Mouse (Mus musculus): ENCODE results near the gene Asb11. TPM values are rescaled to one million over a fixed set of nuclear protein-coding genes. Genes with fewer than 3 reads are reported as not detected.

Asb11 gene
- polyA plus RNA-seq, 1 experiment from 2014 or later: 0.14 TPM

- H3K27ac ChIP-seq (ENCODE audit: low read length): no peak overlapping the region
- peaks cover 5% of the 10 kb centered on the region; the same call in 1 of the 2 replicates for H3K27me3 ChIP-seq (ENCODE audit: insufficient read depth, low read length)
- H3K9me3 ChIP-seq (ENCODE audit: low read length): no peaks in the 10 kb centered on the region
- H3K36me3 ChIP-seq (ENCODE audit: insufficient read depth, low read length): no peaks in the 10 kb centered on the region
- ATAC-seq (ENCODE audit: low FRiP score, low TSS enrichment): no peak
- no peak overlapping the region for H3K4me2 ChIP-seq (replicated peaks; ENCODE audit: low read depth, low read length)
- H3K4me3 ChIP-seq (ENCODE audit: low read length): no peak overlapping the region
- no peaks in the 10 kb centered on the region for H3K4me1 ChIP-seq (ENCODE audit: insufficient read depth, low read length)
- no peak overlapping the region for H3K9ac ChIP-seq (replicated peaks; ENCODE audit: low read length)
- WGBS: 73% methylated on average over 6 of the region's 6 CpGs
Measured at GRCm38 (mm10) chrX:164459205-164459878, 22.5 kb downstream of the Asb11 start.

- ATAC-seq (ENCODE audit: low FRiP score, low TSS enrichment): no peak
- peaks cover 3% of the 10 kb centered on the region; the same call in 1 of the 2 replicates for H3K27me3 ChIP-seq (ENCODE audit: insufficient read depth, low read length)
- no peaks in the 10 kb centered on the region for H3K4me1 ChIP-seq (ENCODE audit: insufficient read depth, low read length)
- no peak overlapping the region for H3K4me3 ChIP-seq (ENCODE audit: low read length)
- H3K27ac ChIP-seq (ENCODE audit: low read length): no peak overlapping the region
- no peak overlapping the region for H3K4me2 ChIP-seq (replicated peaks; ENCODE audit: low read depth, low read length)
- H3K9me3 ChIP-seq (ENCODE audit: low read length): no peaks in the 10 kb centered on the region
- H3K36me3 ChIP-seq (ENCODE audit: insufficient read depth, low read length): no peaks in the 10 kb centered on the region
- 70% methylated on average over 2 of the region's 2 CpGs for WGBS
- H3K9ac ChIP-seq (replicated peaks; ENCODE audit: low read length): no peak overlapping the region
Measured at GRCm38 (mm10) chrX:164502258-164502657, 65.5 kb downstream of the Asb11 start.

GRCm38 (mm10) chrX:164505709-164506498, 69.1 kb downstream of the Asb11 start, which contains the start of gene Asb9:
Asb9 (plus strand) TSS chrX:164506327.
- WGBS: 66% methylated on average over 10 of the region's 10 CpGs
- Histone ChIP-seq H3K4me3 (ENCODE audit: low read length) (no peak within 1 kb of the TSS), H3K27ac (ENCODE audit: low read length) (peak within 1 kb of the TSS; percentile 66; the same call in 1 of the 2 replicates), H3K9me3 (ENCODE audit: low read length) (no peaks in the 10 kb centered on the region), H3K27me3 (ENCODE audit: insufficient read depth, low read length) (peaks cover 8% of the 10 kb centered on the region; the same call in 1 of the 2 replicates), H3K4me2 (replicated peaks; ENCODE audit: low read depth, low read length) (no peak within 1 kb of the TSS), H3K4me1 (ENCODE audit: insufficient read depth, low read length) (no peaks in the 10 kb centered on the region), H3K9ac (replicated peaks; ENCODE audit: low read length) (no peak within 1 kb of the TSS), H3K36me3 (ENCODE audit: insufficient read depth, low read length) (no peaks in the 10 kb centered on the region)
- peak; percentile 84; the same call in 1 of the 2 replicates for ATAC-seq (ENCODE audit: low FRiP score, low TSS enrichment)

- Histone ChIP-seq H3K4me2 (replicated peaks; ENCODE audit: low read depth, low read length) (no peak overlapping the region), H3K9ac (replicated peaks; ENCODE audit: low read length) (no peak overlapping the region), H3K36me3 (ENCODE audit: insufficient read depth, low read length) (no peaks in the 10 kb centered on the region), H3K27me3 (ENCODE audit: insufficient read depth, low read length) (peaks cover 5% of the 10 kb centered on the region; the same call in 1 of the 2 replicates), H3K9me3 (ENCODE audit: low read length) (no peaks in the 10 kb centered on the region), H3K27ac (ENCODE audit: low read length) (no peak overlapping the region; the same call in 1 of the 2 replicates), H3K4me3 (ENCODE audit: low read length) (no peak overlapping the region), H3K4me1 (ENCODE audit: insufficient read depth, low read length) (no peaks in the 10 kb centered on the region)
- WGBS: 74% methylated on average over 4 of the region's 4 CpGs
- no peak for ATAC-seq (ENCODE audit: low FRiP score, low TSS enrichment)
Measured at GRCm38 (mm10) chrX:164507068-164507467, 70.3 kb downstream of the Asb11 start.

GRCm38 (mm10) chrX:164508728-164509127, 71.9 kb downstream of the Asb11 start:
- Histone ChIP-seq H3K36me3 (ENCODE audit: insufficient read depth, low read length) (no peaks in the 10 kb centered on the region), H3K27ac (ENCODE audit: low read length) (no peak overlapping the region), H3K9ac (replicated peaks; ENCODE audit: low read length) (no peak overlapping the region), H3K4me1 (ENCODE audit: insufficient read depth, low read length) (no peaks in the 10 kb centered on the region), H3K4me3 (ENCODE audit: low read length) (no peak overlapping the region), H3K9me3 (ENCODE audit: low read length) (no peaks in the 10 kb centered on the region), H3K27me3 (ENCODE audit: insufficient read depth, low read length) (peaks cover 9% of the 10 kb centered on the region; the same call in 1 of the 2 replicates), H3K4me2 (replicated peaks; ENCODE audit: low read depth, low read length) (no peak overlapping the region)
- peak; percentile 39 for ATAC-seq (ENCODE audit: low FRiP score, low TSS enrichment)
- WGBS: 45% methylated on average over 3 of the region's 3 CpGs

Other genes starting within 250 kb of the Asb11 start
- 0.94 and 1.00 TPM in 2 replicates for gene Bmx, start 178.8 kb upstream of the Asb11 start, polyA plus RNA-seq (2015; fragmentation: Nextera tagmentation; extraction: Ambion mirVana)
- 9.4 and 10.7 TPM in 2 replicates for gene Pir, start 167.6 kb upstream of the Asb11 start, polyA plus RNA-seq (2015; fragmentation: Nextera tagmentation; extraction: Ambion mirVana)
- gene Vegfd, start 63.6 kb upstream of the Asb11 start, polyA plus RNA-seq (2015; fragmentation: Nextera tagmentation; extraction: Ambion mirVana): 21.7 and 22.7 TPM in 2 replicates
- gene Piga, start 17.2 kb upstream of the Asb11 start, polyA plus RNA-seq (2015; fragmentation: Nextera tagmentation; extraction: Ambion mirVana): 13.6 and 14.7 TPM in 2 replicates
- gene Asb9, start 69.3 kb downstream of the Asb11 start, polyA plus RNA-seq (2015; fragmentation: Nextera tagmentation; extraction: Ambion mirVana): 22.1 and 22.6 TPM in 2 replicates